Mouse (Mus musculus) urinary bladder, postnatal 25 days (tissue): ENCODE measurements around the gene Rap1gap2.
"Not testable (repeated sequence)": the region's sequence is repeated elsewhere in the genome, so short reads cannot be mapped to it uniquely, and the experiment has no call there.

ENCODE experiments used
- DNase-seq: peaks from one replicate; pipeline ENCODE4 v3.0.0; 2022; ENCODE audit warnings: low spot score

The Rap1gap2 gene

GRCm38 (mm10) chr11:74621974-74622669, 11.4 kb upstream of the Rap1gap2 start:
- no peak for DNase-seq

- DNase-seq = no peak
Observed at GRCm38 (mm10) chr11:74619956-74620300, 9.2 kb upstream of the Rap1gap2 start.

GRCm38 (mm10) chr11:74619201-74619955, 8.7 kb upstream of the Rap1gap2 start, which contains the start of gene Ccdc92b:
Ccdc92b (plus strand) TSS chr11:74619605.
- peak; percentile 83 for DNase-seq

DNA sequence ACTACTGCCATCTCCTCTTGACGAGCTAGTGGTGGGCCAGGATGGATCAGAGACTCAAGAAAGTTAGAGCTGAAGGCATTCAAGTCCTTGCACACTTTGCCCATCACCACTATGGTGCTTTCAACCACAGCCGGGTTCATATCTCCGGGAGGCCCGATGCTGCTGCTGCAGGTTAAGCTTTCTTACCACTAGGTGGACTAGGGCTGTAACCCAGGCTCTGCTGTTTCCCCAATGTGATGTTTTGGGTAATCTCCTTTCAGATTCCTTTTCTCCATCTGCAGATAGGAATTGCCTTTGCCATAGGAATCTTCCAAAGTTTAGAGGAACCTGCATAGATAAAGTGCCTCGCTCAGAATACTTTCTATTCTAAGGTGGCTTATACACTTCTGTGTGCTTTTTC, 4.9 kb upstream of the Rap1gap2 start:
- DNase-seq = no peak

DNA sequence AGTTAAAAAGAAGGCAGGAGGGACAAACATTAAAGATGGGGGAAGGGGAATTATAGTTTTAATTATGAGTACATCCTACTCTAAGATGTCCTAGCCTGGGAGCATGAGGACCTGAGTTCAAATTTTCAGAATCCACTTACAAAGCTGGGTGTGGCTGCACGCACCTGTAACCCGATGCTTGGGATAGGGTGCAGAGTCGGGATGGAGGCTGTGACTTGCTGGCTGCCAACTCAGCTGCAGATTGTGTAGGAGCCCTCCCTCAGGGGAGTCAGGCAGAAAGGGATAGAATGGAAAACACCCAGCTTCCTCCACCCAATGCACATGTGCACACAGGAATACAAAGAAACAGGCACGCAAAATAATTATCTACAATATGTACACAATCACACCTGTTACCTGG, 2.7 kb upstream of the Rap1gap2 start:
- DNase-seq = no peak

- no peak for DNase-seq
Observed at GRCm38 (mm10) chr11:74611437-74611836, 722 bp upstream of the Rap1gap2 start.

- no peak for DNase-seq
Observed at GRCm38 (mm10) chr11:74610068-74610467, 647 bp downstream of the Rap1gap2 start.

DNA sequence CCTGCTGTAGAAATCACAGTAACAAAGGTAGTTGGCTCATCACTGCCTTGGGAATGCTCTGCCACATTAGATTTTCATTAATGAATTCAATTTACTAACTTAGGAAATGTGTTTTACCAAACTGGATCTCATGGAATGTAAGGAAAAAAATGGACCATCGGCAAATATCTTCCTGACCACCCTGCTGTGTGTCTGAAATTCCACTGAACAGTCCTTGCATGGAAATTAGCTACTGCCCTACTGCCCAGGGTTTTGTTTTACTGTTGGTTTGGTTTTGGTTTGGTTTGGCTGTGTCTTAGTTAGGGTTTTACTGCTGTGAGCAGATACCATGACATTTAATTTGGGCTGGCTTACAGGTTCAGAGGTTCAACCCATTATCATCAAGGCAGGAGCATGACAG, 8.4 kb downstream of the Rap1gap2 start:
- no peak for DNase-seq

DNA sequence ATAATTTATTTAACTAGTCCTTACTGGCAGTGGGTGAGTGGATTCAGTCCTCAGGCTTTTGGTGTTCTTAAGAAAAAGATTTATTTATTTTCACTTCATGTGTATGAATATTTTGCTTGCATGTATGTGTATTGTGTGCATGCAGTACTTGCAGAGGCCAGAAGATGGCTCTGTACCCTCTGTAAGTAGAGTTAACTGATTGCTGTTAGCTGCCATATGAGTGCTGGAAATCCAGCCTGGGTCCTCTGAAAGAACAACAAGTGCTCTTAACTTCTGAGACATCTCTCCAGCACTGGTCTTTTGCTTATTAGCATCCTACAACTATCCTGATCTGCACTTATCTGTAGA, 12.8 kb downstream of the Rap1gap2 start:
- no peak for DNase-seq

DNA sequence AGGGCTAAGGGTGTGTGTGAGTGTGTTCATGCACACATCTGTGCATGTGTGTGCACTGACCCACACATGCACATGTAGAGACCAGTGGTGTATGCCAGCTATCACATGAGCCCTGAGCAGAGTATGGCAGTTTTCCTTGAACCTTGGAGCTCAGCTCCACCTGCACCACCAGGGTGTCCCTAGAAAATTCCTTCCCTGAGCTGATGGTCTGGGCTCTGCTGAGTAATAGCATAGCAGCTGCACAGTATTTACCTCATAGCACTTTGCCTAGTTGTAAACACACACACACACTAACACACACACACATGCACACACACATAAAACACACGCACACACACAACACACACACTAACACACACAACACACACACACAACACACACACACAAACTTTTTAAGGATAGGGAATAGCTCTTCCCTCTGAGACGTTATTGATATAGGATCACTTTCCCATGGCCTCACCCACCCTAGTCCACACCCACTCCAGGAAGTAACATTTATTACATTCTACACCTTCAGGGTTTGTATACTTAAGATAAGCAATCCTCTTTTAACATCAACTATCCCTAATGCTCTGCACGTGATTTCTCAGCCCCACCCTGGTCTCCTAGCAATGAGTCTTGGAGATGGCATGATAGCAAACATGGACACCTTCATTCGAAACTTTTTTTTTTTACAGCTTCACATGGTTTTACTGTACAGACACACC, 13.3 kb downstream of the Rap1gap2 start:
- DNase-seq = no peak

DNA sequence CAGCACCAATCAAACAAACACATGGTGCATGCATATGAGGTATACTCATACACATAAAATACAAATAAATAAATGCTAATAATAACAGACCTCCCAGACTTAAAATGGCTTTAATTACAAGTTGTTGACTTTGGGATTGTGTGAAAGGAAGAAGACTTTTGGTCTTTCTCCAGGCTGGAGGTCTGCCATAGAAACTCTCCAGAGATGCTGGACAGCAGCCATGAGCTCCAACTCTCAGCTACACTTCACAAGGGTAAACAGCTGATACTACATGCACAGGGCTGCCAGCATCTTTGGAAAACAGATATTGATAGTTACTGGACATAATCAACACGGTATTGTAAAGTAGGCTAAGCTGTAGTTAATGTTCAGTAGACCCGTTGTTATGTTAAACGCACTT, 18.5 kb downstream of the Rap1gap2 start:
- DNase-seq = no peak

DNA sequence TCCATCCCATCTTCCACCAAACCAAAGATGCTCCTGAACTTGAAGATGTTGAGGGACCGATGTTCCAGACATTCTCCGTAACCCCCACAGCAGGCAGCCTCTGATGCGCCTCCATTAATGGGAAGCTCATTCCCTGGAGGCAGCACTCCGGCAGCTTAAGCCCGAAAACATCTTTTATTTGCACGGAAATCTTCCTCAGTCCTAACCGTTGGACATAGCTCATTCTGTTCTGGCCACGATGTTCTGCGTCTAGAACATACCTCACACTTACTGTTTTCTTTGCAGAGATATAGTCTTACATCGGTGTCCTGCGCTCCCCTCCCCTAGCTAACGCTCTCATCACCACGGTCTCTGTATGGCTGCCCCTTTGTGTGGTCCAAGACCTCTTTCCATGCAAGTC, 20.0 kb downstream of the Rap1gap2 start:
- DNase-seq = no peak

- DNase-seq = no peak
Observed at GRCm38 (mm10) chr11:74590239-74590596, 20.5 kb downstream of the Rap1gap2 start.

DNA sequence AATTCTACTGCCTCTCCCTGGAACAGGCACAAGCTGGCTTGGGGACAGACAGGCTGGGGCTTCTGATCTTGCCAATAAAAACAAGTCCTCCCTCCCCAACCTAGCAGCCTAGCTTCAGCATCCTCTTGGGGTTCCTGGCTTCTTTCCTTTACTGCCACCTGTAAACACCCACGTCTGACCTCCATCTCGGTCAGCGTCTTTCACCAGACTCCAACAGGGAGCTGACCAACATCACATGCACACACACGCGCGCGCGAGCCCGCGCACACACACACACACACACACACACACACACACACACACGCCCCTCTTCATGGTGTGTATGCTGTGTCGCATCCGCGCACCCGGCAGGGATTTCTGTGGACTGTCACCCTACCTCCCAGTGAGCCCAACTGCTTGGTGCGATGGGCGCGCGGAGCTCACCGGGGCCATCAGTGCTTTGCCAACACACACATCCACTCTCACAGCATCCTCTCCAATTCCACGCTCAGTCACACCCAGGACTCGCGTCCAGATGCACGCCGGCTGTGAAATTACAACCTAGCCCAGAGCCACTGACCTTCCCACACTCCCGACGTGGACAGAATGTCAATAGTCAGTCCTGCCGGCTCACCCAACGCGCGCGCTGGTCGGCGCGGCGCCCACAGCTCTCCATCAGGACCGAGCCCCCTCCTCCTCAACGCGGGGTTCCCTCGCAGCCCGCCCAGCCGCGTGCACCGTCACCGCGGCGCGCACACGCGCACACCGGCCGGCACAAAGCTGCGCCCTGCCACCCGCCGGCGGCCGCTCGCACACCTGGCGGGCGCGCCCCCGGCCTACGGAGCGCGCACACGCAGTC, 21.1 kb downstream of the Rap1gap2 start:
- DNase-seq = no peak

DNA sequence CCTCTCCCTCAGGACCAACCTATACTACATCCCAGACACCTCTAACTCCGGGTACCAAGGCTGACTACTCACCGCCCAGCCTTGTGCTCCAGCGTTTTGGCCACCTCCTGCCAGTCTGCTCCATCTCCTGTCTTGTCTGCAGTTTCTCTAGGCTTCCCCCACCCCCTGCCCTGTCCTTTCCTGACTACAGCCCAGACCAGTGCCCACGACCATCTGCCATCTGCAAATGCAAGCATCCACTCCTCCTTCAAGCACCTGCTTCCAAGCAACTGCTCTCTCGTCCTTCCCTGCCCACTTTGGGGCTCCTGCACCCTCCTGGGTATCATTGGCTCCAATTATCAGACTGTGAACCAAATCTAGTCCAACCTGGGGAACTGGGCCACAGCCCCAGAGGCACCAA, 24.3 kb downstream of the Rap1gap2 start:
- DNase-seq = no peak

DNA sequence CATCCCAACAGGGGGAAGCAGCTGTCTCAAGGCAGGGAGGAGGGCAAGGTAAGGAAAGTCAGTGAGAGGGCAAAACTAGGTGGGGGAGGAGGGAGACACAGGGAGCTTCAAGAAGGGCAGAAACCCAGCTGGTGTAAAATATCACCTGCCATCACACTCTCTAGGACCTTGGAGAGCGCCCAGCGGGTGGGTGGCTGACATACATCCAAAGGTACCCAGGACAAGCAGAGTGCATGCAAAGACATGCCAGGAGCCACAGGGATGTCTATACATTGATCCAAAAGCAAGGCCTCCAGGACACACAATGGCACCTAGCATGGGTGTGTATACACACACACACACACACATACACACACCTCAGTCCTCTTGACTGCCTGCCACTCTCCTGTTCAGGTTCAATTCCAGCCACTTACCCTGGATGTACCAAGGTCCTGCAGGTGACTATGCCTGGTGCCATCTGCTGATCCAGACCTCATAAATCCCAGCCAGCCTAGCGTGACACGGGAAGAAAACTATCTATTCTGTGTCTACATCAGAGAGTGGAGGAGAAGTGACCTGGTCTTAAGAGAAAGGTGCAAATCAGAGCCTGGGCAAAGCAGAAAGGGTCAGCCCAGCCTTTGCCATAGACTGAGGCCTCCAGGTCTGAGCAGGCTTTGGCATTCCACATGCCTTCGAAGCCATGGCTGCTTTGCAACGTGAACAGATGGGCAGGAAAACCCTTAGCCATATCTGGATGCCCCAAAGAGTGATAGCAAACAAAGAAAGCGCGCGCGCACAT, 25.6 kb downstream of the Rap1gap2 start:
- peak; percentile 29 for DNase-seq

DNA sequence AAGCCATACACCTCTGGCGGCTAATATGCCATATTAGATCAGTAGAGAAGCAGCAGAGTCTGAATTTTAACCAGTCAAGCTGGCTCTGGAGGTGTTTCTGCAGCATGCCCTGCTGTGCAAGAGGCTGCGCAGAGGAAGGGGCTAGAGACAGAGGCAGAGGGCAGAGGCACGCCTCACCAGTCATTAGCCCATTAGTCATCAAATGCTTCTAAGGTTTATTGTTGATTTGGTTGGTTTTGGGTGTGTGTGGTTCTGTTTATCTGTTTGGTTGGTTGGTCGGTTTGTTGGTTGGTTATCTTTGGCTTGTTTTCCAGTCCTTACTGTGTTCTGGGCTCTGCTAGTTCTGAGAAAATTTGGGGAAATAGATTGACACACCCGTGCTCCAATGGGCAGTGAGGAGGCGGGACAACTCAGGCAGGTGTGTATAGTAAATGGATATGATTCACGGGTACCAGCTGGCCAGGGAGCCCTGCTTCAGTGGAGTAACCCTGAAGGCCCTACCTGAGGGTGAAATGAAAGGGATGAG, 26.8 kb downstream of the Rap1gap2 start:
- DNase-seq = no peak

GRCm38 (mm10) chr11:74582464-74582863, 28.3 kb downstream of the Rap1gap2 start:
- no peak for DNase-seq

DNA sequence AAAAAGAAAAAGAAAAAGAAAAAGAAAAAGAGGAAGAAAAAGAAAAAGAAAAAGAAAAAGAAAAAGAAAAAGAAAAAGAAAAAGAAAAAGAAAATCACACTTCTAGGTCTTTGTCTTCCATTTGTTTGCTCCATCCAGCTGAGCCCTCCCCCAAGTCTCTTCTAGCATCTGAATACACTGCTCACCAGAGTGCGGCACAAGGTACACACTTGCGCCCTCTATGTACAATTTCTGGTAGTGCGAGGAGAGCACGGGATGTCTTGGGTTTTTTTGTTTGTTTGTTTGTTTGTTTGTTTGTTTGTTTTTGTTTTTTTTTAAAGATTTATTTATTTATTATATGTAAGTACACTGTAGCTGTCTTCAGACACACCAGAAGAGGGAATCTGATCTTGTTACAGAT, 29.4 kb downstream of the Rap1gap2 start:
- DNase-seq = not testable (repeated sequence)

DNA sequence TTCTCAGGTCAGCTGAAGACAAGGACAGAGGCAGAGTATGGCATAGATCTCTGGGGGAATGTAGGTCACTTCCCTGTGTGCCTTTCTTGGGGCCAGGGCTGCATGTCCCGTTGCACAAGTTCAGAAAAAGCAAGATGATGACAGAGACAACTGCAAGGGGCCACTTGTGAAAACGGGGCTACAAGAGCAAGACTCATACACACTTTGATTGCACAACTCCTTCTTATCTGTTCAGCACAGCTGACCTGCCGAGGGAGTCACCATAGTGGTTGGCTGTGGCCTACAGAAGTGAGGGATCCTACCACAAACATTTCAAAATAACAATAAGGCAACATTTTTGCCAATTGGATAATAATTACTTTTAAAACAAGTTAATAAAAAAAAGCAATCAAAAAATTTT, 33.6 kb downstream of the Rap1gap2 start:
- DNase-seq = no peak

- no peak for DNase-seq
Observed at GRCm38 (mm10) chr11:74575940-74576339, 34.8 kb downstream of the Rap1gap2 start.
